Mouse (Mus musculus) heart, adult 2 months (tissue): ENCODE measurements around the gene Vstm2l.

Experiments used
- CTCF ChIP-seq: fragments of 200-600 bp; IDR thresholded peaks from 2 replicates; pipeline ENCODE4 v1.8.1; 2022; ENCODE audit warnings: antibody characterized with exemption, mild to moderate bottlenecking, moderate library complexity
- EP300 ChIP-seq: fragments of 200-500 bp; IDR thresholded peaks from 2 replicates; pipeline ENCODE4 v1.6.1; 2011; ENCODE audit warnings: low read depth, low read length, control low read depth; ENCODE audit not compliant: insufficient read depth

DNA sequence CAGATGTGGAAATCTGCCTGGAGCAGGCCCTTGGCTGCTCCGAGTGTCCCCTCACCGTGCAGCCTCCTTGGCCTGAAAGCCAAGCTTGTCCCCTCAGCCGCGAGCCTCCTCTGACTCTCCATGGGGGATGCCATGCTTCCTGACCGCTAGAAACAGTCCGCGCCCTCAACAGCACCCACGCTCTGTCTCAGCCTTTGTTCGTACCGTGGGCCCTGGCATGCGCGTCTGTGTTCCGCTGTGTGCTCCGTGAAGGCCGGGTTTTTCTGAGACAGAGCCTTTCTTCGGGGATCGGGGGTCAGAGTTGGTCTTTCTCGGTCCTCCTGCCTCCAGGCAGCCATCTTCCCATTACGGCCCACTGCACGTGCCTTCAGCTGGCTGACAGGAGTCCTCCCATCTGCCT lies 12.9 kb downstream of the Vstm2l start:
- TF ChIP-seq CTCF, result no peak
- TF ChIP-seq EP300, result no peak
